Mouse (Mus musculus): ENCODE measurements around the gene Traf2. TPM values are rescaled to one million over a fixed set of nuclear protein-coding genes. Genes with fewer than 3 reads are reported as not detected.
"Not testable (repeated sequence)": the region's sequence is repeated elsewhere in the genome, so short reads cannot be mapped to it uniquely, and the experiment has no call there.

Traf2 gene
- polyA plus RNA-seq, 1 experiment from 2014 or later, result 26.7 TPM

- H3K9me3 ChIP-seq; H3K4me3 ChIP-seq (replicated peaks); H3K27me3 ChIP-seq (replicated peaks); H3K27ac ChIP-seq; H3K9ac ChIP-seq; H3K4me2 ChIP-seq (replicated peaks); H3K36me3 ChIP-seq; ATAC-seq: not testable (repeated sequence)
- H3K4me1 ChIP-seq (replicated peaks), result peaks cover 17% of the 10 kb centered on the region
- 47% methylated on average over 2 of the region's 2 CpGs for WGBS
Measured at GRCm38 (mm10) chr2:25555479-25555878, 8.7 kb upstream of the Traf2 start.

GRCm38 (mm10) chr2:25553171-25553786, 6.5 kb upstream of the Traf2 start:
- 85% methylated on average over 4 of the region's 4 CpGs for WGBS

GRCm38 (mm10) chr2:25551186-25551585, 4.4 kb upstream of the Traf2 start:
- Histone ChIP-seq H3K27ac (no peak overlapping the region), H3K4me3 (replicated peaks) (no peak overlapping the region), H3K4me2 (replicated peaks) (no peak overlapping the region), H3K9me3 (no peaks in the 10 kb centered on the region), H3K9ac (no peak overlapping the region), H3K36me3 (no peaks in the 10 kb centered on the region), H3K4me1 (replicated peaks) (no peaks in the 10 kb centered on the region), H3K27me3 (replicated peaks) (no peaks in the 10 kb centered on the region)
- WGBS, result 35% methylated on average over 5 of the region's 5 CpGs
- no peak for ATAC-seq

More at GRCm38 (mm10) chr2:25553171-25553786, 6.5 kb upstream of the Traf2 start:
- H3K9ac ChIP-seq; H3K27ac ChIP-seq; H3K4me3 ChIP-seq (replicated peaks); H3K4me2 ChIP-seq (replicated peaks); H3K27me3 ChIP-seq (replicated peaks); H3K9me3 ChIP-seq; ATAC-seq; H3K36me3 ChIP-seq; H3K4me1 ChIP-seq (replicated peaks): not testable (repeated sequence)

- no peaks in the 10 kb centered on the region for H3K9me3 ChIP-seq
- no peak for ATAC-seq
Measured at GRCm38 (mm10) chr2:25549021-25549991, 2.6 kb upstream of the Traf2 start.

GRCm38 (mm10) chr2:25545996-25546810, 537 bp downstream of the Traf2 start:
- H3K4me3 ChIP-seq (replicated peaks), result peak overlapping the region; percentile 71
- peak overlapping the region; percentile 72 for H3K4me2 ChIP-seq (replicated peaks)
- no peaks in the 10 kb centered on the region for H3K9me3 ChIP-seq
- no peaks in the 10 kb centered on the region for H3K27me3 ChIP-seq (replicated peaks)
- H3K27ac ChIP-seq, result peak overlapping the region; percentile 75
- WGBS, result 7% methylated on average over 42 of the region's 43 CpGs
- no peaks in the 10 kb centered on the region for H3K36me3 ChIP-seq
- H3K9ac ChIP-seq, result peak overlapping the region; percentile 73
- peaks cover 12% of the 10 kb centered on the region for H3K4me1 ChIP-seq (replicated peaks)
- peak; percentile 83 for ATAC-seq

More at GRCm38 (mm10) chr2:25549021-25549991, 2.6 kb upstream of the Traf2 start:
- H3K27ac ChIP-seq, result no peak overlapping the region
- H3K4me3 ChIP-seq (replicated peaks), result no peak overlapping the region
- H3K27me3 ChIP-seq (replicated peaks), result no peaks in the 10 kb centered on the region
- H3K4me2 ChIP-seq (replicated peaks), result no peak overlapping the region
- WGBS, result 72% methylated on average over 9 of the region's 9 CpGs
- H3K36me3 ChIP-seq, result no peaks in the 10 kb centered on the region
- H3K9ac ChIP-seq, result no peak overlapping the region
- H3K4me1 ChIP-seq (replicated peaks), result peaks cover 5% of the 10 kb centered on the region

DNA sequence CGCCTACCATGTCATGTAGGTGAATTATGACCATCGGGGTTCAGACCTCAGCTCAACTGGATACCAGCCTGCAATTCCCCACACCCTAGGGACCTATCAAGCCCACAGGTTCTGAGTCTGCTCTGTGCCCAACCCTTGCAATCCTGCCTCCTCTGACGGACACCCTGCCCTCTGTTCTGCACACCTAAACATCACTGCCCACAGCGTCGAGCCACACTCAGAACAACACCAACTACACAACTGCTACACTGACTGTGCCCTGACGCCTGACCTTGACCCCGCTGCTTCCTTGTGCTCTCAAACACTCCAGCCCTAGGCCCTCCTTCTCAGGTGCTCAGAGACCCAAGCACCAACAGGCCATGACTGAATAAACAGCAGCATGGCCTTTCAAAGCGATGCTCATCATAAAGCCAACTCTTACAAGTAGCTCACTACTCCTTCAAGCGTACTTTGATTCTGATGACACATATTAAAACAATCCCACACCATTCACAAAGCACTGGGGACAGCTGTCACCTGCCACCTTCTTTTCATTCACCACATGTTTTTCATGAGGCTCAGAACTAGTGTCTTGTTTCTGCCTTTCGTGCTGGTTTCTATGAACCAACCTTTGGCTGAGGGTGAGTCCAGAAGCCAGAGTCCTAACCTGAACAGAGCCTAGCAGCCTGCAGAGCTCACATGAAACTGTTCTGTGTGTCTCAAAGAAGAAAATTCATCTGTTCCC, 4.9 kb downstream of the Traf2 start:
- Histone ChIP-seq H3K4me1 (replicated peaks) (peaks cover 12% of the 10 kb centered on the region), H3K27me3 (replicated peaks) (no peaks in the 10 kb centered on the region), H3K9ac (no peak overlapping the region), H3K9me3 (no peaks in the 10 kb centered on the region), H3K4me2 (replicated peaks) (no peak overlapping the region), H3K27ac (no peak overlapping the region), H3K36me3 (peaks cover 7% of the 10 kb centered on the region), H3K4me3 (replicated peaks) (no peak overlapping the region)
- no peak for ATAC-seq
- WGBS, result 72% methylated on average over 10 of the region's 10 CpGs

DNA sequence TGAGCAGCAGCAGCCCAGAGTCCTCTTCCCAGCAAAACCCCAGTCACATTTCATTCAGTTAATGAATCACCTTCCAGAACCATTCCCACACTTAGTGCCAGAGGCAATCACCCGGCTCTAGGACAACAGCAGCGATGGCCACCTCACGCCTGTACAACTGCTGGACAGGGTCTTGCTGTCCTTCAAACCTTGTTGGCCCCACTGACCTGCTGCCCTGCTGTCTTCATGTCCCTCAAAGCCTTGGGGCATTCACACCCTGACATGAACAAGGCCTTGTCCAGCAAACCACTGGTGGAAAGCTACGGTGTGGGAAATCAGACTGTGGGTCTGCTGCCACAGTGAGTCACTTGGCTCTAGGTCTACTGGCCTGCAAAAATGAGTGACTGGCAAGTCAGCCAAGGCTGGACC, 6.2 kb downstream of the Traf2 start:
- peaks cover 17% of the 10 kb centered on the region for H3K36me3 ChIP-seq
- 0 out of 2 replicates have a peak, but pooled peaks cover 7% of the 10 kb centered on the region for H3K4me1 ChIP-seq (replicated peaks)
- H3K4me3 ChIP-seq (replicated peaks), result no peak overlapping the region
- H3K9ac ChIP-seq, result no peak overlapping the region
- no peaks in the 10 kb centered on the region for H3K27me3 ChIP-seq (replicated peaks)
- WGBS, result 93% methylated on average over 4 of the region's 4 CpGs
- H3K4me2 ChIP-seq (replicated peaks), result no peak overlapping the region
- H3K9me3 ChIP-seq, result no peaks in the 10 kb centered on the region
- no peak overlapping the region for H3K27ac ChIP-seq
- ATAC-seq, result no peak

GRCm38 (mm10) chr2:25536531-25536930, 10.2 kb downstream of the Traf2 start:
- Histone ChIP-seq H3K36me3 (peaks cover 22% of the 10 kb centered on the region), H3K4me1 (replicated peaks) (0 out of 2 replicates have a peak, but pooled peaks cover under 1% of the 10 kb centered on the region), H3K4me3 (replicated peaks) (no peak overlapping the region), H3K4me2 (replicated peaks) (no peak overlapping the region), H3K9ac (no peak overlapping the region), H3K27me3 (replicated peaks) (no peaks in the 10 kb centered on the region), H3K9me3 (no peaks in the 10 kb centered on the region), H3K27ac (no peak overlapping the region)
- no peak for ATAC-seq
- WGBS, result 84% methylated on average over 8 of the region's 8 CpGs

GRCm38 (mm10) chr2:25534866-25535182, 11.9 kb downstream of the Traf2 start:
- no peak overlapping the region for H3K4me3 ChIP-seq (replicated peaks)
- no peak overlapping the region for H3K4me2 ChIP-seq (replicated peaks)
- 89% methylated on average over 2 of the region's 2 CpGs for WGBS
- ATAC-seq, result no peak
- H3K4me1 ChIP-seq (replicated peaks), result no peaks in the 10 kb centered on the region
- H3K9me3 ChIP-seq, result no peaks in the 10 kb centered on the region
- no peak overlapping the region for H3K27ac ChIP-seq
- peaks cover 29% of the 10 kb centered on the region for H3K36me3 ChIP-seq
- no peaks in the 10 kb centered on the region for H3K27me3 ChIP-seq (replicated peaks)
- H3K9ac ChIP-seq, result no peak overlapping the region

GRCm38 (mm10) chr2:25534178-25534865, 12.4 kb downstream of the Traf2 start:
- H3K27me3 ChIP-seq (replicated peaks), result no peaks in the 10 kb centered on the region
- H3K4me3 ChIP-seq (replicated peaks), result no peak overlapping the region
- H3K9ac ChIP-seq, result no peak overlapping the region
- 87% methylated on average over 3 of the region's 3 CpGs for WGBS
- no peaks in the 10 kb centered on the region for H3K4me1 ChIP-seq (replicated peaks)
- H3K27ac ChIP-seq, result no peak overlapping the region
- H3K9me3 ChIP-seq, result no peaks in the 10 kb centered on the region
- H3K36me3 ChIP-seq, result peaks cover 30% of the 10 kb centered on the region
- no peak for ATAC-seq
- H3K4me2 ChIP-seq (replicated peaks), result no peak overlapping the region

DNA sequence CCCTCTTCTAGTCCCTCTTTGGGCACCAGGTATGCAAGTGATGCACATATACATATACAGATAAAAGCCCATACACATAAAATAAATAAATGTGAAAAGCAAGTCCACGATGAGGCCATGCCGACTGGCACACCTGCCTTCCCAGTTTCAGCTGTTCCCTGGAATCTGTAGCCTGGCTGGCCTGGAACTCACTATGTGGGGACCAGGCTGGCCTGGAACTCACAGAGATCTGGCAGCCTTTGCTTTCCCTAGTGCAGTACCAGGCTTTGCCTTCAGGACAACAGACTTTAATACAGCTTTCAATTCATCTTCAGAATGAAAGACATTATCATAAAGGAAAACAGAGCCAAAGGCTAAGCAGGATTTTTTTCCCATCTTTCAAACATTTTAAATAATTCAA, 13.0 kb downstream of the Traf2 start:
- Histone ChIP-seq H3K9ac (no peak overlapping the region), H3K27ac (no peak overlapping the region), H3K4me2 (replicated peaks) (no peak overlapping the region), H3K36me3 (peaks cover 34% of the 10 kb centered on the region), H3K4me3 (replicated peaks) (no peak overlapping the region), H3K4me1 (replicated peaks) (no peaks in the 10 kb centered on the region), H3K9me3 (no peaks in the 10 kb centered on the region), H3K27me3 (replicated peaks) (no peaks in the 10 kb centered on the region)
- 88% methylated on average over 2 of the region's 2 CpGs for WGBS
- ATAC-seq, result no peak

All from intestine, embryonic 15.5 days (tissue).